Mouse (Mus musculus) monocyte, adult 5-6 weeks (primary cell): ENCODE data around the gene Upk1a. TPM values are rescaled to one million over a fixed set of nuclear protein-coding genes. Genes with fewer than 3 reads are reported as not detected.

Source experiments
- ATAC-seq: fragments of 153-309, 156-312 bp; replicated peaks from 2 replicates; pipeline ENCODE4 v1.8.0; 2017; ENCODE audit warnings: mild to moderate bottlenecking; ENCODE audit not compliant: low TSS enrichment, insufficient number of reproducible peaks, severe bottlenecking, poor library complexity, low FRiP score
- total RNA-seq: library from RNA; stranded (forward); fragments of 200-1000, 200-491, 200-594 nt; gene quantifications from 3 replicates; pipeline ENCODE4 v1.2.3, GENCODE M21; 2017

Gene Upk1a
- 1.1 TPM in 1 of 3 replicates, not detected in the others for total RNA-seq

GRCm38 (mm10) chr7:30612654-30613402 is at the start of gene Upk1a:
Gene Upk1a (minus strand): TSS chr7:30612847.
- ATAC-seq, result no peak

GRCm38 (mm10) chr7:30649591-30650540 is 37.2 kb upstream of the Upk1a start, which contains the start of gene Rbm42:
Gene Rbm42 (minus strand): TSS chr7:30650317.
- peak; percentile 99 for ATAC-seq

DNA sequence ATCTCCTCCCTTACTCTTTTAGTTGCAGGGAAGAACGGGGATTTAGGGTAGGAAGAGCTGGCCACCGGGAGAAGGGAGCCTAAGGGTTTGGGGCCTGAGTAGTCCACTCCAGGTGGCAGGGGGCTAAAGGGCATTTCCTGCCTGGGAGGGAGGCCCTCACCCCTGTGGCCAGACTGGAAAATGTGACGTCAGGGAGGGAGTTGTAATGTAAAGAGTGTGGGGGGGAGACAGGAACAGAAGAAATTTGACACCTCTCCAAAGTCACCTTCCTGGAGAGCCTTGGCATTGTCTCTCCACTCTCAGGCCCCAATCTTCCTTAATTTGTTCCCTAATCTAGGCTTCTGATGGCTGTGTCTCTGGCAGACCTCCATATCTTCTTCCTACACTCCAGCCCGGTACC is 26.4 kb upstream of the Upk1a start:
- no peak for ATAC-seq

GRCm38 (mm10) chr7:30636395-30636794 is 23.7 kb upstream of the Upk1a start:
- ATAC-seq, result no peak

DNA sequence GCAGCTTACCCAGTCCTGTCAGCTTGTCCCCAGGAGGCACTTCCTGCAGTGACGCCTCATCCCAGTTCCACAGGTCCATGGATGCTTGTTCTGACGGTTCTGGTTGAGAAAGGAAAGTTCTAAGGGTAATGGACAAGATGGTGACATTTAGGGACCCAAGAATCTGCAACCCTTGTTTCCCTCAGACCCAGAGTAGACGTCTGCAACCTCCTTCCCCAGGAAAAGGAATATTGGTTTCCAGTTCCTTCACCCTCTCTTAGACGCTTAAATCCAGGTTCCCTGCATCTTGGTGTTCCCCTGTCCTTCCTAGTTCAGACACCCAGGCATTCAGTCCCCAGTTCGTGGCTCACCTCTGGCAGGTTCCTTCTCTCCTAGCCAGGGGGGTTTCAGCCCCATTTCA is 23.1 kb upstream of the Upk1a start, which contains the start of gene Etv2:
TSS of gene Etv2 (minus strand) at position 101 of the 400 bp plus-strand sequence.
- ATAC-seq, result no peak

DNA sequence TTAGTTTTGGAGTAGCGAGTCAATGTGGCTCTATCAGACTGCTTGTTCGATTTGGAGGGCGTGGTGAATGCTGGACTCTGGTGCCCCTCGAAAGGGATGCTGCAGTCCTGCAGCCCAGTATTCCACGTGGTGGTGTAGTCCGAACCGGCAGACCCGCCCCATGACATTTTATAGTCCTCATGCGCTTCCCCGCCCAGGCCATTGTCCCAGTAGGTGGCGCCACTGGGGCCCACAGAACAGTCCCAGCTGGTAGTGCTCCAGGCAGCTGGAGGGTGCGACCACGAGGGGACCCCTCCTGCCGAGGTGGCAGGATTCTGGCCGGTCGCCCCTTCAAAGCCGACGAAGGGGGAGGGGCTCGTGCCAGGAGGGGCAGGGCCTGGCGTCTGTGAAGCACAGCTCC is 22.0 kb upstream of the Upk1a start:
- ATAC-seq, result peak; percentile 40; the same call in 1 of the 2 replicates

DNA sequence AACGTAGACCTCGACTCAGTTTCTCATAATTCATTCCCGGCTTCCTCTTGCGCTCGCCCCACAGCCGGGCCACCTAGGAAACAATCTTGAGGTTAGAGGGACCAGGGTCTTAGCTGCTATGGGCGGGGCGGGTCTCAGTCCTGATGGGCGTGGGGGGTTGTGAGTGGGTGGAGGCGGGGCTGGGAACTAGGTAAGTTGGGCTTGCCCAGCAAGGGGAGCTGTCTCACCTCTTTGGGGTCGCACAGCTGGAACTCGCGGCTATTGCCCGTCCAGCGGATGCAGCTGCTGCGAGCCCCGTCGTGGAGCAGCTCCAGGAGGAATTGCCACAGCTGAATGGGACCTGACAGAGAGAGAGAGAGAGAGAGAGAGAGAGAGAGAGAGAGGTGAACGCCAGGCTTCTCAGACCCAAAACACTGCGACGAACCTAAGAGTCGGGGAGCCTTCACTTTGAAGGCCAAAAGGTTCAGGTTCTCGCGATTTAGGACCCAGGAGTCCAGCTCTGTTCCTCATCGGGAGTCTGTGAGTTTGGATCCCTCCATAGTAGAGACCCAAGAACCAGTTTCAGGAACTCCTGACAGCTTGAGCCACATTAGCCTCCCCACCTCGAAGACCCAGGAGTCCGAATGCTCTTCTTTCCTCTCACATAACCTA is 21.2 kb upstream of the Upk1a start:
- ATAC-seq, result 0 out of 2 replicates have a peak, but pooled peaks have one; percentile 14

GRCm38 (mm10) chr7:30629013-30629412 is 16.4 kb upstream of the Upk1a start:
- no peak for ATAC-seq

DNA sequence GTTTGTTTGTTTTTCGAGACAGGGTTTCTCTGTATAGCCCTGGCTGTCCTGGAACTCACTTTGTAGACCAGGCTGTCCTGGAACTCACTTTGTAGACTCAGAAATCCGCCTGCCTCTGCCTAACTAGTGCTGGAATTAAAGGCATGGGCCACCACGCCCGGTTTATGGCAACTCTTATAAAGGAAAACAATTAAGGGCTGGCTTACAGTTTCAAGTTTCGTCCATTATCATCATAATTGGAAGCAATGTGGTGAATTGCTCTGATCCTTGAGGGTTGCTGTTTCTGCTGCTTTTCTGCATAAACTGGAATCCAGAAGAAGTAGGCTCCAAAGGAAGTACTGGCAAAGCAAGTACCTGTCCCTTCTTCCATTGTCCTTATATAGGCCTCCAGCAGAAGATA is 14.0 kb upstream of the Upk1a start:
- ATAC-seq, result no peak

GRCm38 (mm10) chr7:30625530-30626384 is 13.1 kb upstream of the Upk1a start, which contains the start of gene Cox6b1:
Gene Cox6b1 (minus strand): TSS chr7:30626151.
- peak; percentile 98 for ATAC-seq

DNA sequence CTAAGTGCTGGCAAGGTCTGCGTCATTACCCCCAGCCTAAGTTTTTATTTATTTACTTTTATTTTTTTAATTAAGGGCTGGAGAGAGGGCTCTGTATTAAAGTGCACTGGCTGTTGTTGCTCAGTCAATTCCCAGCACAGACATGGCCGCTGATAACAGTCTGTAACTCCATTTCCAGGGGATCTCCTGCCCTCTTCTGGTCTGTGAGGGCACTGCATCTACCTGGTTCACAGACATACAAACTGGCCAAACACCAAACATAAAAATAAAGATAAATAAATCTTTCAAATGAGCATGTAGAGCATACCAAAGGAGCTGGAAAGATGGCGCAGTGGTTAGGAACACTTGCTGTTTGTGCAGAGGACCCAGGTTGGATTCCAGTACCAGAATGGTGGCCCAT is 6.6 kb upstream of the Upk1a start:
- no peak for ATAC-seq

- no peak for ATAC-seq
These were observed 6.0 kb upstream of the Upk1a start for GRCm38 (mm10) chr7:30618658-30619057.

DNA sequence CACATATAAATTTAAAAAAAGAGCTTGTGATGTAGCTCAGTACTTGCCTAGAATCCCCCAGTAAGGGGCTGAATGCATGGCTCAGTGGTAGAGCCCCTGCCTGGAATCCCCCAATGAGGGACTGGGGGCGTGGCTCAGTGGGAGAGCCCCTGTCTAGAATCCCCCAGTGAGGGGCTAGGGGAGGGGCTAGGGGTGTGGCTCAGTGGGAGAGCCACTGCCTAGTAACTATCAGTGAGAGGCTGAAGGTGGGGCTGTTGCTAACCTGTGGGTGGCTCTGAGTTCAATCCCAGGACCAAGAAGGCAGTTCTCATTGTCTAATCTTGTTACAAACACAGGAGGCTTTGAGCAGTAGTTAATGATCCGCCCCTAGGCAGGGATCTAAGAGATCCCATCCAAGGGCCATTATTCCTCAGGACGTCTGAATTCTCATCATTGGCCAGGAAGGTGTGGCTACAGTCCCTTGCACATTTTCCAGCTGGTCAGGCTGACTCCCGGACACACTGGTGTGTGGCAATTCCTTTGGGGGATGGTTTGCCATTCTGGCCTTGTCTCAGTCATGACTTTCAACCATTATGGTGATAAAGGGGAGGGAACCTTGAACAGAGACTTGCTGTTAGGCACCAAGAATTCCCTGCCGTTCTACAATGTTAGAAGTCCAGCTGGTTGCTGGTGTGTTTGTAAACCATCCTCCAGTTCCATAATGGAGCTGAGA is 2.6 kb upstream of the Upk1a start:
- no peak for ATAC-seq

DNA sequence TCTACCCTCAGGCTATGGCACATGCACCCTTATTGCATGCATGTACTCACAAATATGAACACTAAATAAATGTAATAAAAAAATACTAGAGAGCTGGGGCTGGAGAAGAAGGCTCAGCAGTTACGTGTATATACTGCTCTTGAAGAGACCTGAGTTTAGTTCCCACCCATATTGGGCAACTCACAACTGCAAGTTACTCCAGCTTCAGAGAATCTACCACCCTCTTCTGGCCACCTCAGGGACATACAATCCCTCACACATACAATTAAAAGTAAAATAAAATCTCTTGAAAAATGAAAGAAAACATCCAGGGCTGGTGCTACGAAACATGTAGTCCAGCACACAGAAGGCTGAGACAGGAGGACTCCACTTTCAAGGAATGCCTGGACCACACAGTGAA is 1.8 kb upstream of the Upk1a start:
- no peak; the same call in 1 of the 2 replicates for ATAC-seq

- peak; percentile 62 for ATAC-seq
These were observed 974 bp upstream of the Upk1a start for GRCm38 (mm10) chr7:30613529-30614112.

GRCm38 (mm10) chr7:30610043-30610442 is 2.6 kb downstream of the Upk1a start:
- ATAC-seq, result no peak

GRCm38 (mm10) chr7:30608476-30608875 is 4.2 kb downstream of the Upk1a start:
- no peak for ATAC-seq
